Mouse (Mus musculus) 3134 (cell line): ENCODE measurements around the gene Gm16867.
"Not testable (repeated sequence)": the region's sequence is repeated elsewhere in the genome, so short reads cannot be mapped to it uniquely, and the experiment has no call there.

ENCODE experiments used
- DNase-seq: peaks from one replicate; pipeline ENCODE4 v3.0.0-alpha.2; 2011; ENCODE audit warnings: low spot score; ENCODE audit not compliant: insufficient read length; ENCODE audit errors: extremely low read depth

Gene Gm16867

GRCm38 (mm10) chr14:69503174-69503573 lies at the start of gene Gm16867:
Gm16867 (minus strand) TSS chr14:69503362.
- not testable (repeated sequence) for DNase-seq

GRCm38 (mm10) chr14:69547310-69547709 lies 44.1 kb upstream of the Gm16867 start:
- DNase-seq, result not testable (repeated sequence)

DNA sequence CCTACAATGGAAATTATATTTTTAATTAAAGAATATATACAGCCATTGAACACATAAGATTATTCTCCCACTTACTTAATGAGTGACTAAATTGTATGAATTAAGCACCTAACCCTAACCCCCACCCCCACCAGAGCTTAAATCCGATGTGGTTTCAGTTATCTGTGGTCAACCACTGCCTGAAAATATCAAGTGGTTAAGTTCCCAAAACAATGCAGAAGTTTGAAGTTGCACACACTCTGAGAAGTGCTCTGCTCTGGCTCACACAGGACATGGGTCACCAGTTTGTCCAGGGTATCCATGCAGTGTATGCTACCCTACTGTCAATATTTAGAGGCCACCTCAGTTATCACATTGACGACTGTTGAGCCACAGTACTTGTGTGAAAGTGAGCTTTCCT lies 41.9 kb upstream of the Gm16867 start:
- not testable (repeated sequence) for DNase-seq

GRCm38 (mm10) chr14:69544033-69544432 lies 40.9 kb upstream of the Gm16867 start:
- DNase-seq, result not testable (repeated sequence)

DNA sequence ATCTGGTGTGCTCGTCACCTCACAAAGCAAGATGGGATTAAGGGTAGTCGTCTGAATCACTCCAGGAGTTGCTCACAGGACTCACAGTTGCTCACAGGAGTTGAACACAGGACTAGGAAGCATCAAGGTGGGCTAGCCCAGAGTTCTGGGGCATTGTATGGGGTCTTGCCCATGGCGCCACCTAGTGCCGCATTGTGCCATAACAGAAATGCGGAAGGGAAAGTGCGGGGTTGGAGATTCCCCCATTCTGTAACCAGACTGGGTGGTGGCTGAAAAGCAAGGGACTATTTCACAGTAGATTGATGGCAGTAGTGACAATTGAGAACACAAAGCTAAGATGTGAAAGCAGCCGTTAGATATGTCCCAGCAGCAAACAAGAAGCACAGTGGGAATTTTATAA lies 39.5 kb upstream of the Gm16867 start:
- not testable (repeated sequence) for DNase-seq

GRCm38 (mm10) chr14:69540113-69540512 lies 37.0 kb upstream of the Gm16867 start:
- DNase-seq, result not testable (repeated sequence)

GRCm38 (mm10) chr14:69536539-69536938 lies 33.4 kb upstream of the Gm16867 start:
- DNase-seq, result not testable (repeated sequence)

- not testable (repeated sequence) for DNase-seq
These were observed 23.0 kb upstream of the Gm16867 start for GRCm38 (mm10) chr14:69526202-69526601.

GRCm38 (mm10) chr14:69523001-69523400 lies 19.8 kb upstream of the Gm16867 start:
- DNase-seq, result not testable (repeated sequence)

DNA sequence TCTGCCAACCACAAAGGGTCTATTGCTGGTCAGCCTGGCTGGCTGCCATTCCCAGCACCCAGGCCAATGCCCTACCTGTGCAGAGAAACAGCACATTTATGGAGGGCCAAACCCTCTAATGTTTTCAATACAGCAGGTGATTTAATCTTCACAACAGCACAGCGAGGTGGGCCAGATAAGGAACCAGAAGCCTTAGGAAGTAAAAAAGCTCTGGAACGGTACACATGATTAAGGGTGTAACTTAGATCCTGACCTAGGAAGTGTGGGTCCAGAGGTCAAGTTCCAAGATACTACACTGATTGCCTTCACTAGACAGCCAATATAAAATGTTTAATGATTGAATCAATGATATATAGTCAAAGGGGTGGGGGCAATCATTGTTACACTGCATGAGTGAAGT lies 17.6 kb upstream of the Gm16867 start:
- DNase-seq, result not testable (repeated sequence)

- not testable (repeated sequence) for DNase-seq
These were observed 9.3 kb upstream of the Gm16867 start, which contains the start of gene Gm27179 for GRCm38 (mm10) chr14:69512449-69512848. Gm27179 (minus strand) TSS chr14:69512549.

- not testable (repeated sequence) for DNase-seq
These were observed 3.8 kb upstream of the Gm16867 start for GRCm38 (mm10) chr14:69507000-69507399.

GRCm38 (mm10) chr14:69502440-69503150 lies 567 bp downstream of the Gm16867 start:
- DNase-seq, result not testable (repeated sequence)

DNA sequence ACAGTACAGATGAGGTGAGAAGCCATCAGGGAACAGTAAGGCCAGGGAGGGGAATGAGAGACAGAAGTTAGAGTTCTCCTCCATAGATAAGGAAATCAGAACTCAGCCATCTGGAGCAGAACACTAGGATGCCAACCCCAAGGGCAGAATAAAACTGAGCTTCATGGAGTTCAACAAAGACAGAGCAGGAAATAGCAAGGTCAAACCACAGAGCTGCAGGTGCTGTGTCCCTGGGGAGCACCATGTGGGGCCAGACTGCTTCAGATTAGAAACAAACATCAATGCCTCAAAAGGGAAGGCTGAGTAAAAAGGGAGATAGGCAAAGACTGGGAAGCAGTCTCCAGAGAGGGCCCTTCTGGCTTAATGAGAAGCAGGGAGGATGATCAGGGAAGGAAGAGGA lies 6.9 kb downstream of the Gm16867 start:
- DNase-seq, result not testable (repeated sequence)

GRCm38 (mm10) chr14:69494946-69495345 lies 8.2 kb downstream of the Gm16867 start:
- not testable (repeated sequence) for DNase-seq

DNA sequence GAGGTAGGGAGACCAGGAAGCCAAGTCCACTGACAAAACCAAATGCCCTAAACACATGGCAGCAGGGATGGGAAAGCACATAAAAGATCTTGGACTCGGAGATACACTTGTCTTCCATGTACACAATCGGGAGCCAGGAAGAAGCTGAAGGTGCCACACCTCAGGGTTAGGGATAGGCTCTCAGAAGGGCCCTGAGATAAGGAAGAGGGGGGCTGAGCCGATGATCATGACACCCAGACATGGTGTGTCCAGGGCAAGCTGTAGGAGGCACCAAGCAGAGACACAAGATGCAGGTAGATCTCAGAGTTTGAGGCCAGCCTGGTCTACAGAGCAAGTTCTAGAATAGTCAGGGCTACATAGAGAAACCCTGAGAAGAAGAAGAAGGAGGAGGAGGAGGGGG lies 8.6 kb downstream of the Gm16867 start:
- DNase-seq, result not testable (repeated sequence)

- not testable (repeated sequence) for DNase-seq
These were observed 15.2 kb downstream of the Gm16867 start for GRCm38 (mm10) chr14:69488001-69488400.

DNA sequence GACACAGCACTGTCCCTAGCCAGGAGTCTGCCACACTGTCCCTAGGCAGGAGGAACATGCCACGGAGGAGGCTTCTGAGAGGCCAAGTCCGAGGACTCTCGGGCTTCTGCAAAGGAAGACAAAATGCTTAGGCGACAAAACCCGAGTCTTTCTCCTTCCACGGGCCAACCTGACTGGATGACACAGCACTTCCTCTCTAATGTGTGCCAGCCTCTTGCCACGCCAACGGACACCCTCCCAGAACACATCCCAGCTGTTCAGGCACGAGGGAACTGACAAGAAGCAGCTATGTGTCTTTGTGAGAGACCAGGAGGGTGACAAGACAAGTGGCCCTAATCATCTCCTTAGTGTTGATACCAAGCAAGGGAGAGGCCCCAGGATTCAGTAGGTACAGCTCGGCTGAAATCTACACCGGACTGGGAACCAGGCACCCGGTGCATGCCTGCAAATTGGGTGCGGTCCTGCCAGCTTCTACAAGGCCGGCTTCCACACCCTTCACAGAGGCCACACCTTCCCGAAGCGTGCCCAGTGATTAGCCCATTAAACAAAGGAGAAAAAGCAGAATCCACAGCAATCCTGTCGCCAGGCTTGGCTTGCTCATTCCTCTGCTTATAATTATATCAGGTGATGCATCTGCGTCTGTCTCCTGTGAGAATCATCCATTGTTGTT lies 17.6 kb downstream of the Gm16867 start:
- not testable (repeated sequence) for DNase-seq

- DNase-seq, result not testable (repeated sequence)
These were observed 29.1 kb downstream of the Gm16867 start for GRCm38 (mm10) chr14:69473941-69474646.

GRCm38 (mm10) chr14:69473322-69473721 lies 29.8 kb downstream of the Gm16867 start:
- not testable (repeated sequence) for DNase-seq

DNA sequence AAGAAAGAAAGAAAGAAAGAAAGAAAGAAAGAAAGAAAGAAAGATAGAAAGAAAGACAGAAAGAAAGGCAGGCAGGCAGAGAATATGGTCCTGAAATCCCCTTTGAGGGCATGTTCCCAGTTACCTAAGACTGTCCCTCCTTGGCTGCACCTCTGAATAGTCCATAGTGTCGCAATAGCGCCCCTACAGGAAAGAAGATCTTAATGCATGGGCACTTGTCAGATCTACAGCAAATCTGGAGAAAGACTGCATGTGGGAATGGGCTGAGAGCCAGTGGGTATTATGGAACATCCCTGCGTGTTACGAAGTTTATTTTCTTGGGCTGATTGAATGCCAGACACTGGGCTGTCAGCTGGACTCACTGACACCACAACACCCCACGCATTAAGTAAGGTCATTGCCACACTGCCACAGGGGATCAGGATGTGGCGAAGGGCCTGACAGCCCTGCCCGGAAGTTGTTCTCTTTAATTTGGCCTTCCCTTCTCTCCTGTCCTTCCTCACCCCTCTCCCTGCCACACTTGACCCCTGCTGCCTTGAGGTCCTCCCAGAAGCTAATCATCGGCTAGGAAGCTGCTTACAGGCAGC lies 32.9 kb downstream of the Gm16867 start:
- not testable (repeated sequence) for DNase-seq
